Mouse (Mus musculus) WW6 (cell line): ENCODE data around the gene Spp2.

Experiments
- DNase-seq: peaks from one replicate; pipeline ENCODE4 v3.0.0-alpha.2; 2013; ENCODE audit warnings: low read depth, low spot score

Spp2 gene

DNA sequence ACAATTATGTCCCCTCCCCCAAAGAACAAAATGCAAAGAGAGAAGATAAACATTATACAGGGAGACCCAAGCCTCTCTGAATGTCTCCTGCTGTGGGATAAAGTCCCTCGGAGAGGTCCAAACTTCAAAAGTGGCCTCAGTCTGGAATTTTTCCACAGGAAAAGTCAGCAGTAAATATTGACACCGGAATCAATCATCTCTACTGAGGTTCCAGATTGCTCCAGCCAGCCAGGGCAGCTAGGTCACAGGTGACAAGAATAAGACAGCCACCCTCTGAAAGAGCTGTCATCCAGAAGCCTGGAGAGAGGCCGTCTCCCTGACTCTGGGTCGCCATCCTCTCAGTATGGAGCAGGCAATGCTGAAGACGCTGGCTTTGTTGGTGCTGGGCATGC lies at the start of gene Spp2:
TSS of gene Spp2 (plus strand) at position 155 of the 392 bp plus-strand sequence.
- DNase-seq = no peak

GRCm38 (mm10) chr1:88357458-88358090 lies 49.2 kb upstream of the Spp2 start:
- peak; percentile 61 for DNase-seq

GRCm38 (mm10) chr1:88358102-88358654 lies 48.6 kb upstream of the Spp2 start:
- DNase-seq = no peak

GRCm38 (mm10) chr1:88361085-88361484 lies 45.7 kb upstream of the Spp2 start:
- no peak for DNase-seq

- DNase-seq = no peak
These were observed 39.7 kb upstream of the Spp2 start for GRCm38 (mm10) chr1:88366881-88367644.

DNA sequence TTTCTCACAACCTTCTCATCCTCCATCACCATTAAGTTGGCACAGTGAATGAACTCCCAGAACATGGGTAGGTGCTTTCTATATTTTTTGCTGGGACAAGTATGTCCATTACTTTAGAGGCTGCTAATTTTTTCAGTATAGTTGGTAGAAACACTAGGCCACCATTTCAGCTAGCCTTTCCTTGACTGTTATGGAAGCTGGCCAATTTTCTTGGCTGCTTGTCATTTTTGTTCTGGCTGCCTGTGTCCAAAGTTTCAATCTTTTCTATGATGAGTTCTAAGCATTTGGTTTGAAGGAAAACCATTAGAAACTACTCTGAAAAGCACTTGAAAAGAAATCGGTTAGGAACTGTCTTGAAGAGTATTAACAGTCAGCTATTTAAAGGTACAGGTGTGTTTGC lies 28.3 kb upstream of the Spp2 start:
- no peak for DNase-seq

GRCm38 (mm10) chr1:88391632-88392031 lies 15.1 kb upstream of the Spp2 start:
- no peak for DNase-seq

DNA sequence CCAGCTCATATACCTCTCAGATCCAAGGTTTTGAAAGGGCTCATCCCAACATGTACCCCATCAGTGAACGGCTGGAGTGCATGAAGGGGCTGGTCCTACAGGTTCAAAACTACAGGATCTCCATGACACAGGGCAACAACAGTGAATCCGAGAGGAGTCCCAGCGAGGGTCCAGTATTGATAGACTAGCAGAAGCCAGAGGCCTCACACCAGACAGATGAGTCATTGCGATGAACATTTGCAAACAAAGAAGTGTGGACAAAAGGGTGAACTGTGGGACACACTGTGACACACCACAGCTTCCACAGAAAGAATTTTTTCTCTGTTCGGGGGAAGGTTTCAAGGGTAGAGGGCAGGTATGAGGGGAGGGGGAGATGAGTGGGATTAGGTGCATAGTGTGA lies 13.4 kb upstream of the Spp2 start:
- DNase-seq = no peak

DNA sequence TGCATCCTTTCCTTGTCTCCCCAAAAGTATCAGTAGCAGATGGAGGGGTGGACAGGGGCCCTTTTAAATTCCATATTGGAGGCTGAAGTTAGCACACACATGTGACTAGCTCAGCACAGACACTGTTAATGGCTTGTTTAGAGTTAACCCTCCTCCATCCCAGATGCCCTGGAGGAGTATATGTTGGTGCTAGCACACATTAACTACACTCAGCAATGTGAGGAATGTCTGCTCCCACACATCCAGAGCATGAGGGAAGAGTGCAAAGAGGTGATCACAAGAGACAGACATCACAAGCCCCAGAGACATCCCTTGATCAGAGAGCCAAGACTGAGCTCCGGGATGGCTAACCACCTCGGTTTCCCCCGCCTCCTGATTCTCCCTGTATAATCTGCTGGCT lies 3.4 kb upstream of the Spp2 start:
- no peak for DNase-seq

DNA sequence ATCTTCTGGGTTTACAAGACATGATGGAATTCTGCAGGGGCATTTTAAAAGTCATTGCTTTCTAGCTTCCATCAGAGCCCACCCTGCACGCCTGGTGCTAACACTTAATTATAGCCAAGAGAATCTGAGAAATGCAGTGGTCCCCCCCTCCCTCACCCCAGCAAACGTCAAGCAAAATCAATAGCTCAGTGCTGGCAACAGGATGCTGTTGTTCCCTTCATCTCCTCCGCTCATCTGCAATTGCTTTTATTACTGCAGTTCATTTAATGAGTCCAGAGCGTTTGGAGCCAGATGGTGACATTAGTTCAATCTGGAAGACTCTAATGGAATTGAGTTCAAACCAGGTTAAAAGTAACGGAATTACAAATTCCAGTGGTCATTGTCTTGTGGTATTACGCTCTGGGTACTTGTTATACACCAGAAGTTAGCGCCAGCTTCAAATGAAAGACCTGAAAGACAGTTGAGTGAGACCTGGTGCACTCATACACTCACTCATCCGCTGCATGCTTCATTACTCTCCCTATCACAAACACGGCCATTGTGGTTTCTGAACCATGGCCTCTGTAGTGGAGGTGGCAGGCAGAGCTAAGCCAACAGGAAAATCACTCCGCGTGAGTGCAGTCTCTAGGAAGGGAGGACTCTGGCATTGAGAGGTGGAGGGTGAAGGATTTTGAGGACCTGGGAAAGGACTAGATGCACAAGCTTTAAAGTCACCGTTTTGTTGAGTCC lies 519 bp upstream of the Spp2 start:
- DNase-seq = no peak

DNA sequence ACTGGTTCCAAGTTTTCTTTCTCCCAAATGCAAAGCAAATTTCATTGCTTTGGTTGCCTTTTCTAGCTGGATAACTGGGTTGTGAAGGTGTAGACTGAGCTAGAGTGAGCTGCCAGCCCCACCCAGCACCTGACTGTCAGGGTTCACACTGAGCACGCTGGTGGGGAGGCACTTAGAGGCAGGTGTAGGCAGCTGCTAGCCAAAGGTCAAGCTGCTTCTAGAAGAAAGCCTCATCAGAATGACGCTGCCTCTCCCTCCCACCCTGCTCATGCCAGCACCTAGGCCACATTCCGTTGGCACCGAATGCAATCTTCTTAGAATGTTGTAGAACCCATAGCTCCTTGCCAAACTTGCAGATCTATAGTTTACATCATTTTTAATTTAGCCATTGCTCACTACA lies 1.6 kb downstream of the Spp2 start:
- DNase-seq = no peak

DNA sequence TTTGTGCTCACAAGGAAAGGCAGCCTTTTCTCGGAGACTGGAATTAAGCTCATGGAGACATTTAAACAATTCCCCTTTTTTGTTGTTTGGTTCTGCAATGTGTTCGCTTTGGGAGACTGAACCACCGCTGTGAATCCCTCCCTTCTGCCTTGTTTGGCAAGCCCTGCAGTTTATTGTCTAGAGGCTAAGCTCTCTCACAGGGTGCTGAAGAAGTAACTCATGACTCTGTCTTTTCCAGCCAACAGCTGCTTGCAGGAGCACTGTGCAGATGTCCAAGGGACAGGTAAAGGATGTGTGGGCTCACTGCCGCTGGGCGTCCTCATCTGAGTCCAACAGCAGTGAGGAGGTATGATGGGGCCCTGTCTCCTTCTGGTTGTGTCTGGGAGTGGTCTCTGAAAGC lies 5.3 kb downstream of the Spp2 start:
- no peak for DNase-seq

- DNase-seq = no peak
These were observed 12.2 kb downstream of the Spp2 start for GRCm38 (mm10) chr1:88418943-88419342.

DNA sequence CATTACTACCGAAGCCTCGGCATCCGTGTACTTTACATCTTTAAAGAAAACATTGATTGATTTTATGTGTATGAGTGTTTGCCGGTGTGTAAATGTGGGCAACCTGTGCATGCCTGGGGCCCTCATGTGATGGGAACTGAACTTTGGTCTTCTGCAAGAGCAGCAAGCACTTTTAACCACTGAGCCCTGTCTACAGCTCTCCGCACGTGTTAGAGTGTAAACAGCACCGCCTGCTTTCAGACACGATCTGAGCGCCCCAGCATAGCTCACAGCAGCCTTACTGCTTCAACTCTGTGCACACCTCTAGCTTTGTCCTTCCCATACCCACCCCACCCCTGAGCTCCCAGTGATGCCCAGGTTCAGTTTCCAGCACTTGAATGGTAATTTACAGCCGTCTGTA lies 15.3 kb downstream of the Spp2 start:
- DNase-seq = no peak

DNA sequence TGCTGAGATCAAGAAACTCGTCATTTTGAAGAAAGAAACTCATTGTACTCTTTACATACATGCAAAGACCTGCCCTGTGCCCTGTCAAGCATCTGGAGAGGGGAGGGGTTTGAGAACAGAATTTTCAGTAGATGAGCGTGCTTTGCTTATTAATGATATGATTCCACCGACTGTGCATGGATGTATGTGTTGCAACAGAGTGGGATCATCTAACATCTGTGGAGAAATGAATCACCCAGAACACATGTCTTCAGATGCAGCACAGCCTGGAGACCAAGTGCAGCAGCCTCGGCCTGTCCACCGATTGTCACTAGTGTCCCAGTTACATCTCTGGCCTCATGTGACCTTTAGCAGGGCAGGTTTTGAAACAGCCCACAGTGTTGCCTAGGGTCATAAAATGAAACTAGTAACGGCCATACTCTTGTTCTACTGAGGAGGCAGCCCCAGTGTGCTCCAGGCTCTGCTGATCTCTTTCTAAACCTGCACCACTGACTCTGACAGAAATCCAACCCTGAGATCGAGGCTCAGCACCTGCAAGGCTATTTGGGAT lies 16.2 kb downstream of the Spp2 start:
- DNase-seq = no peak

DNA sequence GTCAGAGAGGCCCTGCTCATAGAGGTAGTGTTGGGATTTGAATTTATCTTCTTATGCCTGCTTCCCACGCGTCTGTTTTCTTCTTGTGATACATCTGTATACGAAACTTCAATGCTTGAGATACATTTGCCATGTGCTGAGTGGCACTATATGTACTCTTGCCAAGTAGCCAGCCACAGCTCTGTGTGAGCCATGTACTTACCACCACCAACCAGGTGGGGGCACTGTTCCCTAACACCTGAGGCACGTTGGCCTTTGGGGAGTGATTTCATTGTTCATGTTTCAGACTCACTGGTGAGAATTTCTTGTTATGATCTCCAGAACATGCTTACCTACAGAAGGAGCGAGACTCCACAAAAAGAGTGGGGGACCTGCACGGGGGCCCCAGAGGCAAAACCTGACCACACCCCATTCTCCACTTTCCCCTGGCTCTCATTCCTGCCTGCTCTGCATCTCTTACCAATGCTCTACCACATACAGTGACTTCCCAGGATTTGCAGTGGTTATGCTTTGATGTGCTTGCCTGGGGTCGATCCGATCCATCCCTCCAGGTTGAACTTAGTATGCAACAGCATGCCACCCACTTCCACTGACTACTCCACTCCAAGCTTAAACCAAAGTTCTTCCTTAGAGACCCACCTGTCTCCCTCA lies 18.0 kb downstream of the Spp2 start:
- peak; percentile 34 for DNase-seq

- no peak for DNase-seq
These were observed 21.4 kb downstream of the Spp2 start for GRCm38 (mm10) chr1:88427987-88428741.

GRCm38 (mm10) chr1:88429413-88429812 lies 22.7 kb downstream of the Spp2 start:
- DNase-seq = no peak

DNA sequence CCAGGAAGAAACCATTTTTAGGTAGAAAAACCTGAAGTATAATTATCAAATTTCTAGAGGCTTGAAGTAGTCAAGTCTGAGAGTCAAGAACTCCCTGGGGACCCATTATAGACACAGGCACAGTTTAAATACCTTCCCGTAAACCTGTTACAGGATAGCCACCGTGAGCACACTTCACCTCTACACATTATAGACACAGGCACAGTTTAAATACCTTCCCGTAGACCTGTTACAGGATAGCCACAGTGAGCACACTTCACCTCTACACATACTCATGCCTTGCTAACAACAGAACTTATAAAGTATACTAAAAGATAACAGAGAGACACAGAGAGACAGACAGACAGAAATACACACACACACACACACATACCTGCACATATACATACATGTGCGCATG lies 24.5 kb downstream of the Spp2 start:
- no peak for DNase-seq

- no peak for DNase-seq
These were observed 25.8 kb downstream of the Spp2 start for GRCm38 (mm10) chr1:88432601-88433000.
